Mouse (Mus musculus) embryonic facial prominence, embryonic 15.5 days (tissue): Measurements from ENCODE around the gene Cd82. TPM values are rescaled to one million over a fixed set of nuclear protein-coding genes. Genes with fewer than 3 reads are reported as not detected.

ENCODE experiments used
- ATAC-seq: fragments of 200-750 bp; cut with Nextera tagmentation; 2 replicates; pipeline ENCODE4 v1.8.0; 2017; ENCODE audit warnings: low read depth, moderate TSS enrichment; ENCODE audit not compliant: insufficient number of reproducible peaks, low FRiP score, low TSS enrichment
- H3K27ac ChIP-seq: fragments of 300-500 bp; sonication (generic); replicated peaks from 2 replicates; pipeline ENCODE4 v1.5.1; 2015; ENCODE audit warnings: mild to moderate bottlenecking, inconsistent platforms
- H3K27me3 ChIP-seq: fragments of 300-500 bp; sonication (generic); 2 replicates; pipeline ENCODE4 v1.6.1; 2015; ENCODE audit warnings: inconsistent platforms
- H3K36me3 ChIP-seq: fragments of 300-500 bp; sonication (generic); 2 replicates; pipeline ENCODE4 v1.6.1; 2015; ENCODE audit warnings: mild to moderate bottlenecking, inconsistent platforms
- H3K4me1 ChIP-seq: fragments of 300-500 bp; sonication (generic); 2 replicates; pipeline ENCODE4 v1.6.1; 2015; ENCODE audit warnings: inconsistent platforms
- H3K4me2 ChIP-seq: fragments of 300-500 bp; sonication (generic); replicated peaks from 2 replicates; pipeline ENCODE4 v1.6.1; 2015; ENCODE audit warnings: mild to moderate bottlenecking, inconsistent platforms
- H3K4me3 ChIP-seq: fragments of 300-500 bp; sonication (generic); replicated peaks from 2 replicates; pipeline ENCODE4 v1.5.1; 2015; ENCODE audit warnings: mild to moderate bottlenecking, inconsistent platforms
- H3K9ac ChIP-seq: fragments of 300-500 bp; sonication (generic); 2 replicates; pipeline ENCODE4 v1.6.1; 2015; ENCODE audit warnings: inconsistent platforms
- H3K9me3 ChIP-seq: fragments of 300-500 bp; sonication (generic); replicated peaks from 2 replicates; pipeline ENCODE4 v1.6.1; 2016; ENCODE audit warnings: inconsistent platforms
- WGBS: fragments of 180-500 bp; shearing (Covaris S2); methylation state at CpG from one replicate; pipeline ENCODE4 v1.1.7; 2015; 5-methylcytosine and 5-hydroxymethylcytosine counted together
- polyA plus RNA-seq: library from polyadenylated mRNA; unstranded; fragments of >200 nt; fragmentation: Nextera tagmentation; extraction: Ambion mirVana; gene quantifications from 2 replicates; pipeline ENCODE4 v1.2.1, GENCODE M21; 2015

Gene Cd82
- polyA plus RNA-seq, 1 experiment from 2014 or later, result 84.0 TPM

GRCm38 (mm10) chr2:93488911-93489587, 26.1 kb upstream of the Cd82 start:
- WGBS, result 59% methylated on average over 19 of the region's 19 CpGs
- Histone ChIP-seq H3K27me3 (no peaks in the 10 kb centered on the region), H3K4me2 (no peak overlapping the region), H3K27ac (no peak overlapping the region), H3K9me3 (no peaks in the 10 kb centered on the region), H3K4me3 (no peak overlapping the region), H3K36me3 (no peaks in the 10 kb centered on the region), H3K4me1 (peaks cover 15% of the 10 kb centered on the region), H3K9ac (no peak overlapping the region)
- no peak for ATAC-seq

DNA sequence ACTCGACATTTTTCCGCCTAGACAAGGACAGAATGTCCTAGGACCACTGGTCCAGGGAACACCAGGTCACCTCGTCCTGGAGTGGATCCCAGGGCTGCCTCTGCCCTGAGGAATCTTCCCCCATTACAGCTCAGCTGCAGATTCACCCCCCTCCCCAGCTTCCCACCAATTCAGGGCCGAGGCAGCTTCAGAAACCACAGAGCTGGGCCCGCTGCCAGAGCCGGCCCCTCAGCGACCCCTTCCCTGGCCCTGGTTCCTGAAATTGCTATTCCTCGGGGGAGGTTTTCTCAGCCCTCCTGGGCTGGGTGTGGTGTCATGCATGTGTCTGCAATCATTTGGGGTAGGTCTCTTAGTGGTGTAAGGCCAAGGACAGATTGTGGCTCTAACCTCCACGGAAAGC, 22.5 kb upstream of the Cd82 start:
- H3K36me3 ChIP-seq, result no peaks in the 10 kb centered on the region
- no peaks in the 10 kb centered on the region for H3K27me3 ChIP-seq
- 25% methylated on average over 9 of the region's 9 CpGs for WGBS
- peaks cover 30% of the 10 kb centered on the region for H3K4me1 ChIP-seq
- no peak overlapping the region for H3K9ac ChIP-seq
- ATAC-seq, result no peak
- H3K4me2 ChIP-seq, result no peak overlapping the region
- H3K9me3 ChIP-seq, result no peaks in the 10 kb centered on the region
- peak overlapping the region; percentile 9; the same call in 1 of the 2 replicates for H3K27ac ChIP-seq
- H3K4me3 ChIP-seq, result no peak overlapping the region

- WGBS, result 11% methylated on average over 6 of the region's 6 CpGs
- Histone ChIP-seq H3K4me3 (no peak overlapping the region), H3K9me3 (no peaks in the 10 kb centered on the region), H3K4me2 (no peak overlapping the region), H3K9ac (no peak overlapping the region), H3K27me3 (no peaks in the 10 kb centered on the region), H3K36me3 (no peaks in the 10 kb centered on the region), H3K4me1 (peaks cover 30% of the 10 kb centered on the region), H3K27ac (peak overlapping the region; percentile 44)
- ATAC-seq, result no peak
These were observed 19.2 kb upstream of the Cd82 start for GRCm38 (mm10) chr2:93482036-93482644.

DNA sequence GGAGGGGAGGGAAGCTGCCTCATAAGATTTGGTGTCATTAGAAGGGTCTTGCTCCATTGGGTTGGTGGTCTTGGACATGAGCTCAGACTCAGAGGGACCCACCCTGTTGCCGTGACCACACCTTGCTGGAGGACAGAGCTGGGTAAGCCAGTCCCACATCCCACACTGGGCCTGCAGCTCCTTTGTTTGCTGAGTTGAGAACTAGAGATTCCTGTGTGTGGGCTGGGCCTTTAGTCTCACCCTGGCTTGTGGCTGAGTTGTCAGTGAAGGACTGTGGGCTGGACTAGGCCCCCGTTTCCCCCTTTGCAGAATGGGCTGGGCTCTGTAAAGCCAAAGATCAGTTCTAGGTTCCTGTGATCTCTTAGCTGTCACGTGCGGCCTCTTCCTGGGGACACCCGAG, 15.8 kb upstream of the Cd82 start:
- H3K27ac ChIP-seq, result no peak overlapping the region
- no peak overlapping the region for H3K4me3 ChIP-seq
- H3K27me3 ChIP-seq, result no peaks in the 10 kb centered on the region; the same call in 1 of the 2 replicates
- no peaks in the 10 kb centered on the region for H3K9me3 ChIP-seq
- H3K4me1 ChIP-seq, result peaks cover 30% of the 10 kb centered on the region
- no peak overlapping the region for H3K4me2 ChIP-seq
- H3K9ac ChIP-seq, result no peak overlapping the region
- ATAC-seq, result no peak
- H3K36me3 ChIP-seq, result no peaks in the 10 kb centered on the region
- WGBS, result 78% methylated on average over 5 of the region's 5 CpGs

GRCm38 (mm10) chr2:93477519-93477918, 14.6 kb upstream of the Cd82 start:
- H3K4me1 ChIP-seq, result peaks cover 21% of the 10 kb centered on the region
- H3K4me3 ChIP-seq, result no peak overlapping the region
- no peak for ATAC-seq
- no peaks in the 10 kb centered on the region for H3K9me3 ChIP-seq
- H3K27ac ChIP-seq, result no peak overlapping the region
- no peak overlapping the region for H3K9ac ChIP-seq
- no peak overlapping the region for H3K4me2 ChIP-seq
- no peaks in the 10 kb centered on the region for H3K36me3 ChIP-seq
- H3K27me3 ChIP-seq, result no peaks in the 10 kb centered on the region; the same call in 1 of the 2 replicates
- WGBS, result 46% methylated on average over 7 of the region's 7 CpGs

GRCm38 (mm10) chr2:93476487-93476886, 13.5 kb upstream of the Cd82 start:
- Histone ChIP-seq H3K4me3 (no peak overlapping the region), H3K9ac (no peak overlapping the region), H3K9me3 (no peaks in the 10 kb centered on the region), H3K4me1 (peaks cover 11% of the 10 kb centered on the region), H3K36me3 (no peaks in the 10 kb centered on the region), H3K4me2 (no peak overlapping the region), H3K27ac (no peak overlapping the region), H3K27me3 (no peaks in the 10 kb centered on the region; the same call in 1 of the 2 replicates)
- no peak for ATAC-seq
- 88% methylated on average over 7 of the region's 7 CpGs for WGBS

- ATAC-seq, result no peak; the same call in 1 of the 2 replicates
- Histone ChIP-seq H3K27ac (no peak overlapping the region), H3K9ac (no peak overlapping the region), H3K36me3 (no peaks in the 10 kb centered on the region), H3K9me3 (no peaks in the 10 kb centered on the region), H3K4me3 (no peak overlapping the region), H3K27me3 (no peaks in the 10 kb centered on the region; the same call in 1 of the 2 replicates), H3K4me1 (peaks cover 22% of the 10 kb centered on the region), H3K4me2 (0 out of 2 replicates have a peak overlapping the region, but pooled peaks have one; percentile 12)
- under 1% methylated on average over 11 of the region's 11 CpGs for WGBS
These were observed 12.1 kb upstream of the Cd82 start for GRCm38 (mm10) chr2:93475040-93475439.

DNA sequence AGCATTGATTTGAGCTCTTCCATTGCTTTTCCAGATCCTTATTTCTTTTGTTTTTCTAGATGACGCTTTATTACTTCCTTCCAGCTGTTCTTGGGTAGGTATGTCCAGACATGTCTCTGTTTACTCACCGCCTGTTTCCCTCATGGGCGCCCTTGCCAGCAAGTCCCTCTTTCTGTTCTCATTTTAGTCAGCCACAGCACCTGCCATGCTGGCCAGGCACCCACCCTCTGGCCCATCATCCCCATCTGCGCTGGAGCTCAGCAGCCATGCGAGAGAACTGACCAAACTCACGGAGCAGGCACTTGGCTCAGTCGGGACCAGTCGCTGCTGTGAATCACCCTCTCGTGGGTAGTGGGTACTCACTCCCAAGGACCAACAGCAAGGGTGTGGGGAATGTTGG, 11.0 kb upstream of the Cd82 start:
- no peak for ATAC-seq
- Histone ChIP-seq H3K27me3 (no peaks in the 10 kb centered on the region; the same call in 1 of the 2 replicates), H3K36me3 (no peaks in the 10 kb centered on the region), H3K9ac (no peak overlapping the region), H3K9me3 (no peaks in the 10 kb centered on the region), H3K4me2 (no peak overlapping the region), H3K27ac (no peak overlapping the region), H3K4me3 (no peak overlapping the region), H3K4me1 (peaks cover 25% of the 10 kb centered on the region)
- WGBS, result 78% methylated on average over 9 of the region's 9 CpGs

GRCm38 (mm10) chr2:93470849-93471576, 8.1 kb upstream of the Cd82 start:
- WGBS, result 11% methylated on average over 3 of the region's 3 CpGs
- peak; percentile 9; the same call in 1 of the 2 replicates for ATAC-seq
- Histone ChIP-seq H3K9me3 (no peaks in the 10 kb centered on the region), H3K4me2 (peak overlapping the region; percentile 77; the same call in 1 of the 2 replicates), H3K9ac (0 out of 2 replicates have a peak overlapping the region, but pooled peaks have one; percentile 28), H3K4me1 (peaks cover 25% of the 10 kb centered on the region), H3K27me3 (no peaks in the 10 kb centered on the region; the same call in 1 of the 2 replicates), H3K4me3 (no peak overlapping the region), H3K36me3 (no peaks in the 10 kb centered on the region), H3K27ac (peak overlapping the region; percentile 51)

- Histone ChIP-seq H3K4me3 (peak overlapping the region; percentile 40), H3K27ac (peak overlapping the region; percentile 51), H3K27me3 (no peaks in the 10 kb centered on the region), H3K36me3 (no peaks in the 10 kb centered on the region), H3K4me1 (peaks cover 19% of the 10 kb centered on the region), H3K4me2 (peak overlapping the region; percentile 77), H3K9ac (0 out of 2 replicates have a peak overlapping the region, but pooled peaks have one; percentile 28), H3K9me3 (no peaks in the 10 kb centered on the region)
- WGBS, result 2% methylated on average over 9 of the region's 9 CpGs
- no peak for ATAC-seq
These were observed 7.2 kb upstream of the Cd82 start for GRCm38 (mm10) chr2:93470127-93470526.

- peaks cover 15% of the 10 kb centered on the region for H3K4me1 ChIP-seq
- no peak for ATAC-seq
- no peak overlapping the region for H3K4me3 ChIP-seq
- H3K9me3 ChIP-seq, result no peaks in the 10 kb centered on the region
- H3K9ac ChIP-seq, result no peak overlapping the region
- no peak overlapping the region for H3K27ac ChIP-seq
- WGBS, result 8% methylated on average over 7 of the region's 7 CpGs
- H3K36me3 ChIP-seq, result no peaks in the 10 kb centered on the region
- no peaks in the 10 kb centered on the region for H3K27me3 ChIP-seq
- H3K4me2 ChIP-seq, result no peak overlapping the region
These were observed 6.2 kb upstream of the Cd82 start for GRCm38 (mm10) chr2:93469118-93469517.
